Mouse (Mus musculus): Measurements from ENCODE around the gene Tln1.

The Tln1 gene

DNA sequence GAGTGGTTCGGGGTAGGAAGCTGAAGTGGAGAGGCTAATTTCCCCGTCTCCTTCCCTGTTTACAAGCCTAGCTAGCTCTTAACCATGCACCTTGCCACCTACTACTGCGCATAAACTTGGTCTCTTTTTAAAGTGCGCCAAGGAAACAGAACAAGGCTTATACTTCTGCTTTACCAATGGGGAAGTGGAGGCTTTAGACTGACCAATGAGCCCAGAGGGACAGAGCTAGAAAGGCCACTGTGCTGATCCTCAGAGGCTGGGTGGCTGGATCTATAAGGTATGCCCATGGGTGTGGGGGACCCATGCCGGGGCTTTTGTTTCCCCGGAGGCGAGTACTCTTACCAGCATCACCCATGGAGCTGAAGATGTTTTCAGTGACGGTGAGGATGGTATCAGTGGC lies 15.3 kb downstream of the Tln1 start:
- no peak for DNase-seq (ENCODE audit: low spot score)

DNA sequence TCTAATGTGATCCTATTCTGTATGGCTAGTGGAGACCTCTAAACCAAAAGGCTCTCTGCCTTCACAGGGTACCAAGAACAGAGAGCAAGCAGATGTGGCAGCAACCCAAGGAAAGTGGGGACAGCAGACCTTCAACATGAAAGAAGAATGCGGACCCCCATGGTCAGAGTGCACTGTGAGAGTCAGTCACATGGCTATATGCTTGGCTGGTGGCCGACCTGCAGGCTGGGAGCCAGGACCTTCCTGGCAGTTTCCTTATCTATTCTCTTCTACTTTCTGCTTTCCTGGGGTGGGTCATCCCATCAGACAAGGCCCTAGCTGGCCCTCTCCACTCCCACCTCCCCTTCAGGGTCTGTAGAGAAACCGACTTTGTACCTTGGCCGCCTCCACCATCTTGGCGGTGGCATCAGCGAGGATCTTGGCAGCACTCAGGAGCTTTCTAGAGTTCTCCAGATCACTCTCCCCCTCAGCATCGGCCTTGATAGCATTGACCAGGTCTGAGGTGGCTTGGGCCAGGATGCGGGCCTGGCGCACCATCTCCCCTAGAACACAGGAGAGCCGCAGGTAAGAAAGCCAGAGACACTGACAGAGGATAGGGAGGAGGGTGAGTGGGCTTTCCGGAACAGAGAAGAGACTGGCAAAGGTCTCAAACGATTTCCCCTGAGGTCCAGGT lies 16.0 kb downstream of the Tln1 start:
- DNase-seq (ENCODE audit: low spot score) = no peak

DNA sequence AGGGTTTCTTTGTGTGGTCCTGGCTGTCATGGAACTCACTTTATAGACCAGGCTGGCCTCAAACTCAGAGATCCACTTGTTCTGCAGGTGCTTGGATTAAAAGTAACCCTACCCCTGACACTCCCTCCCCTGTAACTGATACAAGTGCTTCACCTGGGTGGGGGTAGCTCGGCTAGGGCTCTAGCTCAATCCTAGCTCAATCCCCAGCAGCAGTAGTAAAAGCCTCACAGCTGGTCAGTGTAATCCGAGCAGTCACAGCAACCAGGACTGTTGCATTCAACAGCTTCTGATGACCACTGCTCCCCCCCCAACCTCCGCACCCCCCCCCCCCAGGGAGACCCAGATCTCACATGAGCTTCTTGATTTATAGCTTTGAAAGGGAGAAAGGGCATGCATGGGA lies 20.4 kb downstream of the Tln1 start:
- no peak for DNase-seq (ENCODE audit: low spot score)

DNA sequence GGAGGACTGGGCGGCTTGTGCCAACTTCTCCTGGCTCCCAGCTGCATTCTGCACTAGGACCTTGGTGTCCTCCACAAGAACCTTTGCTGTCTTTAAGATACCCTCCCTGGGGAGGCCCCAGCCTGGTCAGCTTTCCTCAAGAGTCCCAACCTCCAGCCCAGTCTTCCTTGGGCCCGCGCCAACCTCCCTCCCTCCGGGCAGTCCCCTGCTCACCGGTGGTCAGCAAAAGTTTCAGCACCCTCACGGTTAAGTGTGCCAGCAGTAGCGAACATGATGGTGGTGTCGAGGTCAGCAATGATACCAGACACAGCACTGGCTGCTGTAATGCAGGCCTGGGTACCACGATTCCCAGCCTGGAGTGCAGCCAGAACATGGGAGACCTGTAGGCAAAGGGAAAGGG lies 26.5 kb downstream of the Tln1 start:
- DNase-seq (ENCODE audit: low spot score) = no peak

DNA sequence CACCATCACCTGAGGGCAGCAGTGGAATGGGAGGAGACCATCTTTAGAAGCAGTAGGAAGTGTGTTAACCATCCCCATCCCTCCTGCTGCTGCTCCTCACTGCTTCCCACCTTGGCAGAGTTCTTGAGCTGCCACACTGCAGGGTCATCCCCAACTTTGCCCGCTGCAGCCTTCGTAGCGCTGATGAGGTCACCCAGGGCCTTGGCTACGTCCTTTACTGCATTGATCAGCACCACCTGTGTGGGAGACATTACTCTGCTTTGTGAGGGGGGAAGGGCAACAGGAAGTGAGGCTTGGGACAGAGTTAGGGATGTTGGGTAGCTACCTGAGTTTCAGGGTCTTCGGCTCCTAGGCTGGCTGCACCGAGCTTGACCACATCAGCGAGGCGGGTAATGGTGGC lies 26.9 kb downstream of the Tln1 start:
- no peak for DNase-seq (ENCODE audit: low spot score)

DNA sequence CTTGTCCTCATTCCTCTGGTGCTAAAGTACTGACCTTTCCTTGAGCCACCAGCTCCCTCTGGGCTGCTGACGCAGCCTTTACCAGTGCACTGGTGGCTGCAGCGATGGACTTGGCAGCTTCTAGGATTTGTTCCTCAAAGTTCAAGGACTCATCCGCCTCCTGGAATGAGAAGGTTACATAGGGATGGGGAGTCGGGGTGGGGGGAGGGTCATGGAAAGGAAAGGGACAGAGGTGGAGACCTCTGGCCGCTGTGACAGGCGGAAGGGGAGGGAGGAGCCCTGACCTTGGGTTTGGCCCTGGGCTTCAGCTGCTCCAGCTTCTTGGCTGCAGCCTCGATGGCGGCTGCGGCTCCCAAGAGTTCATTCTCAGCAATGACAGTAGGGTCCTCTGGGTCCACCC lies 29.2 kb downstream of the Tln1 start:
- DNase-seq (ENCODE audit: low spot score) = no peak

DNA sequence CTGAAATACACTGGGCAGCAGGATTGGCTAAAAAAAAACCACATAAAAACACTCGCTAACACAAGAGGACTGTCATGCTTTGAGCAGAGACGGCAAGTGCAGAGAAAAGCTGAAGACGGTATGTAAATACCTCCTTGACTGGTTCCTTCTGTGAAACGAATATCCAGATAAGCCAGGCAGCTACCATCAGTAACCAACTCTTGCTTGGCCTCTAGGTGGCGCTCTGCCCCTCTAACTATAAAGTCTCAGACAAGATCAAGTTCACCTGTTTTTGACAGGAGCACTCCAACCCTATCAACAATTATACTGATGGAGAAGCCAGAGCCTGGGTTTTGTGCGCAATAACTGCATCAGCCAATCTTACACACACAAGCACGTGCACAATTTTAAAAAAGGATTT lies 31.9 kb downstream of the Tln1 start:
- DNase-seq (ENCODE audit: low spot score) = peak; percentile 77

DNA sequence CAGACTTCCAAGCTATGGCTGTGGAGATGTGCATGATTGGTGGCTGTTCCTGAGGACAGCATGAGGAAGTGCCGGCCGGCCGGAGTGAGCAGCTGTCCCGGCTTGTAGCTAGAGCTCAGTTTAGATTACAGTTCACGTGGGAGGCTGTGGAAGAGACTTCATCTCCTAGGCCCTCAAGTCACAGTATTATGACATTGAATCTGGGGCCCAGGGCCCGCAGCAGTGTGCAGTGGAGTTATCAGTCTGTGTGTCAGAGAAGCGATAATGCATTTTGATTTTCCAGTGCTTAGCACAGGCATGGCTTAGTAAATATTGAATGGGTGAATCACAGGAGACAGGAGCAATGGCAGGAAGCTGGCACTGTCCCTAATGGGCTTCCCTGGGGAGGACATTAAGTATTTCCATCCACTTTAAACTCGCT lies 32.4 kb downstream of the Tln1 start:
- no peak for DNase-seq (ENCODE audit: low spot score)

DNA sequence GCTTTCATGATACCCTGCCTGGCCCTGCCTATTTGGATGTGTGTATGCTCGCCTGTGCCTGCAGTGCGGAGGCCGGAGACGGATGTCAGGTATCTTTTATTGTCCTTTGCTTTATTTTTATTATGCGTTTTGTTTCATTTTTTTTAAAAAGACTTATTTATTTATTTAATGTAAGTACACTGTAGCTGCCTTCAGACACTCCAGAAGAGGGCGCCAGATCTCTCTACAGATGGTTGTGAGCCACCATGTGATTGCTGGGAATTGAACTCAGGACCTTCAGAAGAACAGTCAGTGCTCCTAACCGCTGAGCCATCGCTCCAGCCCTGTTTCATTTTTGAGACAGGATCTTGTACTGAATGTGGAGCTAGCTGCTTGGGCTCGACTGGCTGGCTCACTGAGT lies 34.0 kb downstream of the Tln1 start:
- no peak for DNase-seq (ENCODE audit: low spot score)

DNA sequence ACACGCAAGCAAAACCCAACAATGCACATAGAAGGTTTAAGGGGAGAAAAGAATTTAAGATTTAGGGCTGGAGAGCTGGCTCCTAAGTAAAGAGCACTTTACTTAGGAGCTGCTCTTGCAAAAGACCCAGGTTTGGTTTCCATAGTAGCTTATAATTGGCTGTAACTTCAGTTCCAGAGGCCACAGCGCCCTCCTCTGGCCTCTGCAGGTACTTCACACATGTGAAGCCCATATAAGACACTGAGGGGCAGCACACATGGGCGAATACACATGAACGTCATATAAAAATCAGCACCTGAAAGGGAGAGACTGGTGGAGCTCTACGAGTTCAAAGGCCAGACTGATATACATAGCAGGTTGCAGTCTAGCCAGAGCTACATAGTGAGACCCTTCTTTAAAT lies 34.6 kb downstream of the Tln1 start:
- DNase-seq (ENCODE audit: low spot score) = peak; percentile 26

DNA sequence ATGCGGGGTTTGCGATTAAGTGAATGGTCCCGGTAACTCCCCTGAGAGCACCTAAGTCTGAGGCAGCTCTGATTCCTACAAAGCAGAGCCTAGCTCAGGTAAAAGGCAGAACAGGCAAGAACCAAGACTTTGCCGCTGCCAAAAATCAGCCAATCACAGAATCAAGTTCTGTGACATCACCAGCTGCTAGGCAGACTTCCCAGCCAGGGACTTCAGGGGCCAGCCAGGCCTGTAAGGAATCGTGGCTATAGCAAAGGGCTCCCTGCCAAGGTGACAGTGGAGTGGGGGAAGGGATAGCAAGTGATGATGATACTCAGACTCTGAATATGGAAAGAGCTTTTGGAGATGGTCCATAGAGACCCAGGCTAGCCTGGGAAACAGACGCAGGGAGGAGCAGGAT lies 42.5 kb downstream of the Tln1 start:
- peak; percentile 80 for DNase-seq (ENCODE audit: low spot score)

DNA sequence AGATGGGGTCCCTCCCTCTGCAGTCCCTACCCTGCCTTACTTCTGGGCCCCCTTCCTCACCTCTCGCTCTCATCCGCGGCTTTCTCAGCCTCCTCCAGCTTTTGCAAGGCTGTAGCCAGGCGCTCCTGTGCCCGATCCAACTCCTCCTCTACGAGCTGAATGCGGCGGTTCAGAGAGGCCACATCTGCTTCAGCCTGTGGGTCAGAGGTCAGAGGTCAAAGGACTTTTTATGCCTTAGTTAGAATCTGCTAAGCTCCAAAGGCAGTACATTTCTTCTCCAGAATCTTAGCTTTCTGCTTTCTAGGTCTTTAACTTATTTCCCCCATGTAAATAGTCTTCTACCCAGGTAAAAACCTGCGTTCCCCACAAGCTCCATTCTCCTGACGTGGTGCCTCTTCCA lies 42.9 kb downstream of the Tln1 start:
- DNase-seq (ENCODE audit: low spot score) = no peak

DNA sequence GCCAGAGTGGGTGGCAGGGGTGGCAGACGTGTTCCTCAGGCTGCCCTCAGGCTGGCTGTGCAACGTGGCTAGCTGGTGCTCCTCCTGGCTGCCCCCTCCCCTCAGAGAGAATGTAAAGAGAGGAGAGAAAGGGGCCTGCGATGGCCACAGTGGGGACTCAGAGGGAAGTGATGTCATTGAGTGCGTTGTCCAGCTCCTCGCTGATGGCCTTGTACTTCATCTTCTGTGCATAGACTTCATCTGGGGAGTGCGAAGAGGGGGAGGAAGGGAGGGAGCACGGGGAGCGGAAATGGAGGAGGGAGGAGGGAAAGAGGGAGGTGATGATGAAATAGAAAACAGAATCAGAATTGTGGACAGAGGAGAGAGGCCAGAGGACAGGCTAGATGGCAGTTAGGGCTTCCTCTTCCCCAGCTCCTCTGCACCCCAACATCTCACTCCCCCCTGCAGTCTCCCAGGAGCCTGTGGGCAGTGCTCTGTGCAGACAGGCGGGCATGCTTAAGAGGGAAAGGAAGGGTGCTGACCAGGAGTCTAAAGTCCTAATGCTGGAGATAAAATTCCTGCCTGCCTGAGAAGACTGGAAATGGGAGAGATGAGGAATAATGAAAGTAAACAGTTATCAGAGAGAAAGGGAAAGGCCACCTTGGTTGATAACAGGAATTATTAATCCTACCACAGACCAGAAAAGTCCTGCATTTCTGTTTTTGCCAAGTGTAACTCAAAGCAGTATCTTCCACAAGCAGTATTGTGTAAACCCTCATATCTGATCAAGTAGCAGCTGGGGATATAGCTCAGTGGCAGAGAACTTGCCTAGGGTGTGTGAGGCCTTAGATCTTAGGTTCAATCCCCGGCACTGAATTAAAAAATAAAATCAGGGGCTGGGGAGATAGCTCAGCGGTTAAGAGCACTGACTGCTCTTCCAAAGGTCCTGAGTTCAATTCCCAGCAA lies 46.5 kb downstream of the Tln1 start:
- no peak for DNase-seq (ENCODE audit: low spot score)

DNA sequence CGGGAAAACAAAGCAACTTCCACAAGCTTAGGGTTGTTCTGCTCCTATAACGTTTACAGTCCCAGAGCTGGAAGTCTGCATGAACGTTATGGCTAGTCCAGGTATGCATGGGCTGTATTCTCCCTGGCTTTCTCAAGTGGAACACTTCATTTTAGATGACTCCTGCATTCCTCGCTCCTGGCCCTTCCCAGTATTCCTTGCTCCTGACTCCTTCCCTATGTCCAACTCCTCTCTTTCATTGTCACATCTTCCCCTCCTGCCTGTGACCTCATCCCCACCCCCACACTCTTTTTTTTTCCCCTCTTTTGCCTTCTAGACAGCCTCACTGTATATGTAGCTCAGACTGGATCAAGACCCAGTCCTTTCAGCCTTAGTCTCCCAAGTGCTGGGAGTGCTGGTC lies 48.7 kb downstream of the Tln1 start:
- no peak for DNase-seq (ENCODE audit: low spot score)

DNA sequence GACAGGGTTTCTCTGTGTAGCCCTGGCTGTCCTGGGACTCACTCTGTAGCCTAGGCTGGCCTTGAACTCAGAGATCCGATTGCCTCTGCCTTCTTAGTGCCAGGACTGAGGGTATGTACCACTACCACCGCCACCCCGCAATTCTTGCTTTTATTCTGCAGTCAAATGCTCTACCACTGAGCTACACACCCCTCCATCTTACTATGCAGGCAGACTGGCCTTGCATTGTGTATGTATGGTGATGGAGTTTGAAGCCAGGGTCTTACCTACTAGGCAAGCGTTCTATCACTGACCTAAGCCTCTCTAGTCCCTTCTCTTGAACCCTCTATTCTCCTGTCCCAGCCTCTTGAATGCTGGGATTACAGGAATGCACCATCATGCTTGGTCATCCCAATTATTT lies 49.2 kb downstream of the Tln1 start:
- DNase-seq (ENCODE audit: low spot score) = no peak

DNA sequence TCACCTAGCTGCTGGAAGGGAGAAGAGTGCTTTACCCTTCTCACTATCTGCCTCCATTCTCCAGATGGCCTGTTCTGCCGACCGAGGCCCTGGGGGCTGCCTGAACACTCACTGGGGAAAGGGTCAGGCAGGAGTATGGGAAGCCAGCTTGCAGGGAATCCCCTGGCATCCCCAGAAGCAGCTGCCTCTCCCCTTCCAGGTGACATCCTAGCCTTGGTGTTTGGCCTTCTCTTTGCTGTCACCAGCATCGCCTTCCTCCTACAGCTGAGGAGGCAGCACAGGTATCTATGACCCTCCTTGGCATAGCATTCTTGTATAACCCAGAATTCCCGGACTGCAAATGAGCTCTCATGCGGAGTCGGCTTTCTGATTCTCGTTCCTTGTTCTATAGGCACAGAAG lies 49.8 kb downstream of the Tln1 start:
- no peak for DNase-seq (ENCODE audit: low spot score)

DNA sequence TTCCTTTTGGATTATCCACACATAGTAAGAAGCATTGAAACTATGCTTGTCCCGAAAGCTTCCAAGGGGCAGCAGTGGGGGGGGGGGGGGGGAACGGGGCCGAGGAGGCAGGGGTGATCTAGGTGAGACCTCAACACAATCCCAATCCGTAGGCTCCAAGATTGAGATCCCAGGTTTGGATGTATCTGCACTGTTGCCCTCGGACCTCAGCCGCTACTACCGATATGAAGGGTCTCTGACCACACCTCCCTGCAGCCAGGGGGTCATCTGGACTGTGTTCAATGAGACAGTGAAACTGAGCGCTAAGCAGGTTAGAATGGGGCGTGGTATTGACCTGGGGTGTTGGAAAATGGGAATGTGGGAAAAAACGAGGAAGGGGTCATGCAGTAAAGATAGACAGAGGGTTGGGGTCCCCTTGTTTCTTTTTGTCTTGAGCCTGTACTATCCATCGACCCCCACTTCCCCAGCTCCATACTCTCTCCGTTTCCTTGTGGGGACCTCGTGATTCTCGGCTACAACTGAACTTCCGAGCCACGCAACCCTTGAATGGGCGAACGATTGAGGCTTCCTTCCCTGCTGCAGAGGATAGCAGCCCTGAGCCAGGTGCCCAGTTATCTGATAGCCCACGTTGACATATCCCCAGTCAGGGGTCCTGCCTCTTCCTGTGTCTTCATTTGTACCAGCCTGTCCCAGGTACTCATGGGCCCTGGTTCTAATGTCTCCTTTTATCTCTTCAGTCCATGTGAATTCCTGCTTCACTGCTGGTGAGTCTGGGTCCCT lies 50.6 kb downstream of the Tln1 start:
- DNase-seq (ENCODE audit: low spot score) = no peak

DNA sequence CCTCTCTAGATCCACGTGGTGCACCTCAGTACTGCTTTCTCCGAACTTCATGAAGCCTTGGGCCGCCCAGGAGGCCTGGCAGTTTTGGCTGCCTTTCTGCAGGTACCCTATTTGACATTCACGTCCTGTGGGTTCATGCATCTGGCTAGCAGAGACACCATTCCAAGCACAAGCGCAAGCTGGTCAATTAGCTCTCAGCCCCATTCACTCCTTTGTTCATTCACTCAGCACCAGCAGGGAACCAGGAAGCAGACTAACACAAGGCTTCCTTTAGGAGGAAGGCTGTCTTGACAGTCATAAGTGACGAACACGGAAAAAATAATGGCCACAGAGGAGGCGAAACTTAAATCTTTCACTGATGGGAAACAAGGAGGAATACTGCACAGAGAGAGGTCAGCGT lies 53.4 kb downstream of the Tln1 start:
- DNase-seq (ENCODE audit: low spot score) = no peak

DNA sequence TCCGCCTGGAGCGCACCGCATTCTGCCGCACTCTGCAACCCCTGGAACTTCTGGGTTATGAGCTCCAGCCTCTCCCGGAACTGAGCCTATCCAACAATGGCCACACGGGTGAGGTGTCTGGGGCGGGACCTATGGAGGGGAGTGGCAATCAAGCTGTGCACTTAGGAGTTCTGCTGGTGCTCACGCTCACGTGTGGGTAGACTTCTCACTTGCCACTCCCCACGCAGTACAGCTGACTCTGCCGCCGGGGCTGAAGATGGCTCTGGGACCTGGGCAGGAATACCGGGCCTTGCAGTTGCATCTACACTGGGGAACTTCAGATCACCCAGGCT lies 53.9 kb downstream of the Tln1 start:
- peak; percentile 84 for DNase-seq (ENCODE audit: low spot score)

DNA sequence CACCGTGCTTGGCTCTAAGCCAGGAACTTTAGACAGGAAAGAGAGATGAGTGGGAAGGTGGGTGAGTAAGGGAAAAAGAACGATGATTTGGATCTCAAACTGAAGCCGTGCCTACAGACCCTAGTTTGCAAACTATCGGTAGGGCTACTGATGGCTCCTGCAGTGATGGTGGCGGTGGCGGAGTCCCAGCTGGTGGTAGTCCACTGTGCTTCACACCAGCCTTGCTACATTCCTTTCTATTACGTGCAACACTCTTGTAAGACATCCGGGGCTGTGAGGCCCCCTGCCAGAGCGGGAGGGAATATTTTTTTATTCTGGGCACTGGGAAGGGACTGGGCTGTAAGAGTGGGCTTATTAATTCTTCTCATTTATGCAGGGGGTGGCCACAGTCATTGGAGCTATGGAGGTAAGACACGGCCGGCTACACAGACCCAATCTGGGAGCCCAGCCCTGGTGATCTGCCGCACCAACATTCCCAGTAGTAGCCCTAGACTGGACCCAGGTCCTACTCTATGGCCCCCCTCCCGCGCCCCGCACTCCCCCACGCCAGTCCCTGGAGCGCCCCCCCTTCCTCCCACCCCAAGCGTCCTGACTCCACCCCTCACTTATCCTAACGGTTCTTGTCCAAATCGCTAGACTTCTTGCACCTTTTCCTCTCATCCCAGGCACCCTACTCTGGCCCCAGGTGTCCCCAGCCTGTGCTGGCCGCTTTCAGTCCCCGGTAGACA lies 54.4 kb downstream of the Tln1 start:
- DNase-seq (ENCODE audit: low spot score) = no peak

DNA sequence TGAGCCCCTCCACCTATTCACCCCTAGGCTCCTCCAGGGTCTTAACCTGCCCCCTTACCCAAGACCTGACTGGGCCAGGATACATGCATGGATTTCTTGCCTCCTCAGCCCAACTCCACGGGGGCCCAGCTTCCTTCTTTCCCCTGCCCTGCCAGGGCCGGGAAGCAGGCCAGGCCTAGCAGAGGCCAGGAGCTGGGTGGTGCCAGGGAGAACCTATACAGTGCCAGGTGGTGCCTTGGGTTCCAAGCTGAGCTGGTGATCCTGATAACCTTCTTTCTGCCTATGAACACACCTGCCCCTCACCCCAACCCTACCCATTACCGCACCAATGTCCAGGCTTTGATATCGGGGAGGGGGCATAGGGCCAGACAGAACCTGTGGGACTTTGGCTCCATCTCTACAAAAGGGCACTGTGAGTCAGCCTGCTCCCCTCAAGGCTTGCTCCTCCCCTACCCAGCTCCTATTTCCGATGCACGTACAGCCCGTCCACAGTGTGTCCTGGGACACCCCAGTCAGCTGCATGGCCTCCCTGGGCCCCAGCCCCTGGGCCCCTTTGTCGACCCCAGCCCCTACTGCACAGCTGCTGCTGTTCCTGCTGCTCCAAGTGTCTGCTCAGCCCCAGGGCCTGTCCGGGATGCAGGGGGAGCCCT lies 55.8 kb downstream of the Tln1 start, which contains the start of gene Car9:
Gene Car9 (plus strand): TSS at position 431 of the 650 bp plus-strand sequence.
- no peak for DNase-seq (ENCODE audit: low spot score)

DNA sequence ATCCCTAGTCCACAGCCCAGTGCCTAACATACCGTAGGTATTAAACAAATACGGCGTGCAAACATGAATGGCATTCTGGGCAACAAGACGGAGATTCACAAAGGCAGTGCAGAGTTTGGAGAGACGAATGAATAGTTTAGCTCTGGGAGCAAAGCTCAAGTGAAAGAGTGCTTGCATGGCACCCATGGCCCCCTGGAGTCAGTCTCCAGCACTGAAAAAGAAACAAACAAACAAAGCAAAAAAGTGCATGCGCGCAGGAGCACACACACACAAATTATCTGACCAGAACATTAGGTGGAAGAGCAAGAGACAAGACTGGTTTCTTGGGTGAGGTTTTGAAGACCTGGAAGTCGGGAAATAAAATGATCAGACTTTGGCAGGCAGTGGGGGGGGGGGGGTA lies 56.4 kb downstream of the Tln1 start:
- DNase-seq (ENCODE audit: low spot score) = no peak
